Mouse (Mus musculus) liver, embryonic 14.5 days (tissue): ENCODE data around the gene Rufy2.

Source experiments
- CTCF ChIP-seq: IDR thresholded peaks from 2 replicates; pipeline ENCODE4 v1.5.1; 2016; ENCODE audit warnings: antibody characterized with exemption, low read depth, control low read depth
- EP300 ChIP-seq: IDR thresholded peaks from 2 replicates; pipeline ENCODE4 v1.6.1; 2016; ENCODE audit warnings: antibody characterized with exemption, low read depth

GRCm38 (mm10) chr10:63065561-63065960 is 85.5 kb downstream of the Rufy2 start:
- TF ChIP-seq EP300 (no peak), CTCF (no peak)
